Mouse (Mus musculus): Measurements from ENCODE around the gene Rraga.

The Rraga gene

GRCm38 (mm10) chr4:86575283-86575983, at the start of gene Rraga:
Rraga (plus strand) TSS chr4:86575668.
- peak; percentile 97 for DNase-seq (ENCODE audit: low spot score)

- DNase-seq (ENCODE audit: low spot score), result peak; percentile 11
These were observed 48.0 kb upstream of the Rraga start for GRCm38 (mm10) chr4:86527162-86528136.

GRCm38 (mm10) chr4:86529161-86529560, 46.3 kb upstream of the Rraga start:
- DNase-seq (ENCODE audit: low spot score), result no peak

- DNase-seq (ENCODE audit: low spot score), result no peak
These were observed 41.9 kb upstream of the Rraga start for GRCm38 (mm10) chr4:86533406-86534090.

- DNase-seq (ENCODE audit: low spot score), result no peak
These were observed 41.4 kb upstream of the Rraga start for GRCm38 (mm10) chr4:86534091-86534481.

GRCm38 (mm10) chr4:86537972-86538371, 37.5 kb upstream of the Rraga start:
- peak; percentile 38 for DNase-seq (ENCODE audit: low spot score)

GRCm38 (mm10) chr4:86538936-86539335, 36.5 kb upstream of the Rraga start:
- DNase-seq (ENCODE audit: low spot score), result no peak

GRCm38 (mm10) chr4:86541573-86541972, 33.9 kb upstream of the Rraga start:
- no peak for DNase-seq (ENCODE audit: low spot score)

GRCm38 (mm10) chr4:86543999-86544398, 31.5 kb upstream of the Rraga start:
- no peak for DNase-seq (ENCODE audit: low spot score)

- DNase-seq (ENCODE audit: low spot score), result no peak
These were observed 29.9 kb upstream of the Rraga start for GRCm38 (mm10) chr4:86545615-86546014.

GRCm38 (mm10) chr4:86548332-86548731, 27.1 kb upstream of the Rraga start:
- DNase-seq (ENCODE audit: low spot score), result no peak

- peak; percentile 16 for DNase-seq (ENCODE audit: low spot score)
These were observed 20.3 kb upstream of the Rraga start for GRCm38 (mm10) chr4:86555035-86555707.

GRCm38 (mm10) chr4:86557371-86557770, 18.1 kb upstream of the Rraga start:
- no peak for DNase-seq (ENCODE audit: low spot score)

GRCm38 (mm10) chr4:86558228-86558627, 17.2 kb upstream of the Rraga start, which contains the start of gene Saxo1:
Saxo1 (minus strand) TSS chr4:86558328.
- no peak for DNase-seq (ENCODE audit: low spot score)

- DNase-seq (ENCODE audit: low spot score), result no peak
These were observed 16.5 kb upstream of the Rraga start for GRCm38 (mm10) chr4:86559006-86559405.

GRCm38 (mm10) chr4:86561061-86561460, 14.4 kb upstream of the Rraga start:
- DNase-seq (ENCODE audit: low spot score), result no peak

GRCm38 (mm10) chr4:86574939-86575282, 557 bp upstream of the Rraga start:
- DNase-seq (ENCODE audit: low spot score), result no peak

- peak; percentile 8 for DNase-seq (ENCODE audit: low spot score)
These were observed 663 bp downstream of the Rraga start for GRCm38 (mm10) chr4:86576120-86576541.

GRCm38 (mm10) chr4:86576630-86577225, 1.3 kb downstream of the Rraga start:
- no peak for DNase-seq (ENCODE audit: low spot score)

GRCm38 (mm10) chr4:86580056-86580455, 4.6 kb downstream of the Rraga start:
- no peak for DNase-seq (ENCODE audit: low spot score)

GRCm38 (mm10) chr4:86580591-86580990, 5.1 kb downstream of the Rraga start:
- DNase-seq (ENCODE audit: low spot score), result no peak
